Mouse (Mus musculus): ENCODE measurements around the gene Dedd2.

The Dedd2 gene

GRCm38 (mm10) chr7:25178787-25179605, 41.4 kb downstream of the Dedd2 start:
- peak; percentile 74 for DNase-seq (ENCODE audit: low read depth, low spot score)

GRCm38 (mm10) chr7:25178317-25178716, 42.1 kb downstream of the Dedd2 start:
- peak; percentile 59 for DNase-seq (ENCODE audit: low read depth, low spot score)

GRCm38 (mm10) chr7:25174343-25174742, 46.1 kb downstream of the Dedd2 start:
- DNase-seq (ENCODE audit: low read depth, low spot score): peak; percentile 24

- DNase-seq (ENCODE audit: low read depth, low spot score): no peak
These were observed 47.7 kb downstream of the Dedd2 start for GRCm38 (mm10) chr7:25172669-25173068.

GRCm38 (mm10) chr7:25170583-25170982, 49.8 kb downstream of the Dedd2 start:
- no peak for DNase-seq (ENCODE audit: low read depth, low spot score)

- DNase-seq (ENCODE audit: low read depth, low spot score): no peak
These were observed 54.3 kb downstream of the Dedd2 start for GRCm38 (mm10) chr7:25166106-25166505.

- no peak for DNase-seq (ENCODE audit: low read depth, low spot score)
These were observed 64.2 kb downstream of the Dedd2 start for GRCm38 (mm10) chr7:25156158-25156648.

GRCm38 (mm10) chr7:25155469-25156157, 64.8 kb downstream of the Dedd2 start:
- no peak for DNase-seq (ENCODE audit: low read depth, low spot score)

GRCm38 (mm10) chr7:25154648-25155047, 65.8 kb downstream of the Dedd2 start:
- no peak for DNase-seq (ENCODE audit: low read depth, low spot score)

- no peak for DNase-seq (ENCODE audit: low read depth, low spot score)
These were observed 66.6 kb downstream of the Dedd2 start for GRCm38 (mm10) chr7:25153841-25154240.

GRCm38 (mm10) chr7:25151916-25152556, 68.4 kb downstream of the Dedd2 start:
- DNase-seq (ENCODE audit: low read depth, low spot score): peak; percentile 41

GRCm38 (mm10) chr7:25151009-25151408, 69.4 kb downstream of the Dedd2 start:
- DNase-seq (ENCODE audit: low read depth, low spot score): no peak

- no peak for DNase-seq (ENCODE audit: low read depth, low spot score)
These were observed 70.2 kb downstream of the Dedd2 start for GRCm38 (mm10) chr7:25150151-25150663.

Measured in brain, adult 2 months (tissue).